Mouse (Mus musculus) testis, adult 2 months (tissue): ENCODE measurements around the gene Trappc12. TPM values are rescaled to one million over a fixed set of nuclear protein-coding genes. Genes with fewer than 3 reads are reported as not detected.

Experiments
- H3K27ac ChIP-seq: fragments of 200-500 bp; 2 replicates; pipeline ENCODE4 v1.5.1; 2012; ENCODE audit warnings: low read depth, low read length; ENCODE audit not compliant: control insufficient read depth, insufficient read depth
- H3K27me3 ChIP-seq: fragments of 200-500 bp; 2 replicates; pipeline ENCODE4 v1.6.1; 2012; ENCODE audit warnings: mild to moderate bottlenecking, low read length, moderate library complexity; ENCODE audit not compliant: control insufficient read depth, insufficient read depth
- H3K36me3 ChIP-seq: fragments of 200-500 bp; 2 replicates; pipeline ENCODE4 v1.6.1; 2012; ENCODE audit warnings: mild to moderate bottlenecking, low read length; ENCODE audit not compliant: control insufficient read depth, insufficient read depth
- H3K4me1 ChIP-seq: fragments of 200-500 bp; 2 replicates; pipeline ENCODE4 v1.6.1; 2012; ENCODE audit warnings: low read length; ENCODE audit not compliant: control insufficient read depth, insufficient read depth
- H3K4me3 ChIP-seq: fragments of 200-500 bp; 2 replicates; pipeline ENCODE4 v1.5.1; 2012; ENCODE audit warnings: low read depth, mild to moderate bottlenecking, low read length, moderate library complexity, mixed read lengths; ENCODE audit not compliant: control insufficient read depth
- CTCF ChIP-seq: fragments of 200-500 bp; IDR thresholded peaks from 2 replicates; pipeline ENCODE4 v1.5.1; 2012; ENCODE audit warnings: low read depth, mild to moderate bottlenecking, inconsistent platforms, low read length, moderate library complexity; ENCODE audit not compliant: control insufficient read depth, insufficient read depth, insufficient replicate concordance
- POLR2A ChIP-seq: fragments of 200-500 bp; IDR thresholded peaks from 2 replicates; pipeline ENCODE4 v1.6.1; 2012; ENCODE audit warnings: low read depth, mild to moderate bottlenecking, inconsistent platforms, low read length, moderate library complexity; ENCODE audit not compliant: control insufficient read depth
- polyA plus RNA-seq: library from polyadenylated mRNA; depleted of rRNA; stranded (reverse); fragments of >200 nt; gene quantifications from 2 replicates; pipeline ENCODE4 v1.2.3, GENCODE M21; 2012

The Trappc12 gene
- polyA plus RNA-seq, 1 experiment = 25.3 TPM

GRCm38 (mm10) chr12:28700101-28700511 is 50.2 kb downstream of the Trappc12 start:
- H3K27me3 ChIP-seq = no peaks in the 10 kb centered on the region
- H3K27ac ChIP-seq = no peak overlapping the region
- TF ChIP-seq POLR2A = no peak
- no peak for TF ChIP-seq CTCF
- no peaks in the 10 kb centered on the region; the same call in 1 of the 2 replicates for H3K4me1 ChIP-seq
- no peaks in the 10 kb centered on the region; the same call in 1 of the 2 replicates for H3K36me3 ChIP-seq
- H3K4me3 ChIP-seq = no peak overlapping the region

- Histone ChIP-seq H3K27ac (no peak overlapping the region), H3K27me3 (no peaks in the 10 kb centered on the region), H3K4me1 (no peaks in the 10 kb centered on the region; the same call in 1 of the 2 replicates), H3K36me3 (no peaks in the 10 kb centered on the region; the same call in 1 of the 2 replicates), H3K4me3 (no peak overlapping the region)
- TF ChIP-seq POLR2A = no peak
- peak; percentile 82; the same call in 1 of the 2 replicates for TF ChIP-seq CTCF
Measured at GRCm38 (mm10) chr12:28699656-28700055, 50.6 kb downstream of the Trappc12 start.

GRCm38 (mm10) chr12:28699086-28699485 is 51.2 kb downstream of the Trappc12 start:
- no peak overlapping the region for H3K27ac ChIP-seq
- TF ChIP-seq POLR2A (no peak), CTCF (no peak)
- no peaks in the 10 kb centered on the region; the same call in 1 of the 2 replicates for H3K36me3 ChIP-seq
- H3K4me3 ChIP-seq = no peak overlapping the region
- no peaks in the 10 kb centered on the region for H3K27me3 ChIP-seq
- no peaks in the 10 kb centered on the region; the same call in 1 of the 2 replicates for H3K4me1 ChIP-seq

- H3K4me1 ChIP-seq = no peaks in the 10 kb centered on the region; the same call in 1 of the 2 replicates
- peaks cover under 1% of the 10 kb centered on the region; the same call in 1 of the 2 replicates for H3K36me3 ChIP-seq
- H3K27me3 ChIP-seq = no peaks in the 10 kb centered on the region
- H3K4me3 ChIP-seq = no peak overlapping the region
- H3K27ac ChIP-seq = no peak overlapping the region
- TF ChIP-seq CTCF = no peak
- TF ChIP-seq POLR2A = no peak
Measured at GRCm38 (mm10) chr12:28697821-28698595, 52.3 kb downstream of the Trappc12 start.

GRCm38 (mm10) chr12:28694776-28695175 is 55.5 kb downstream of the Trappc12 start:
- H3K27ac ChIP-seq = no peak overlapping the region
- H3K27me3 ChIP-seq = no peaks in the 10 kb centered on the region
- no peaks in the 10 kb centered on the region for H3K4me1 ChIP-seq
- no peak overlapping the region for H3K4me3 ChIP-seq
- H3K36me3 ChIP-seq = peaks cover 1% of the 10 kb centered on the region; the same call in 1 of the 2 replicates
- TF ChIP-seq POLR2A = no peak
- no peak for TF ChIP-seq CTCF

- no peak for TF ChIP-seq POLR2A
- TF ChIP-seq CTCF = no peak
- H3K27me3 ChIP-seq = no peaks in the 10 kb centered on the region
- H3K27ac ChIP-seq = no peak overlapping the region
- no peak overlapping the region for H3K4me3 ChIP-seq
- peaks cover 1% of the 10 kb centered on the region; the same call in 1 of the 2 replicates for H3K36me3 ChIP-seq
- H3K4me1 ChIP-seq = no peaks in the 10 kb centered on the region
Measured at GRCm38 (mm10) chr12:28694231-28694630, 56.0 kb downstream of the Trappc12 start.

- H3K4me3 ChIP-seq = no peak overlapping the region
- H3K36me3 ChIP-seq = peaks cover 1% of the 10 kb centered on the region; the same call in 1 of the 2 replicates
- H3K27ac ChIP-seq = no peak overlapping the region
- H3K27me3 ChIP-seq = no peaks in the 10 kb centered on the region
- TF ChIP-seq POLR2A (no peak), CTCF (no peak)
- no peaks in the 10 kb centered on the region for H3K4me1 ChIP-seq
Measured at GRCm38 (mm10) chr12:28693738-28694137, 56.5 kb downstream of the Trappc12 start.
